9 mouse cellular contexts compared by ENCODE assay signal in genomic region chr3:108411026-108411753, GRCm38 (mm10). TPM values are rescaled to one million over a fixed set of nuclear protein-coding genes. Genes with fewer than 3 reads are reported as not detected.
DNase-seq lines count a peak whose midpoint lies in the region; ATAC-seq and TF ChIP-seq lines count a peak whose summit lies in the region.
"Had no signal": no experiment of that assay in that cellular context is flagged by ENCODE, and none has a peak within 500 bp of the region (broad histone marks: within the 10 kb centered on the region; RNA-seq: fewer than 3 reads in every experiment).

No protein-coding gene starts in this region.

- TF ChIP-seq CTCF in thymus, adult 2 months (IDR thresholded peaks at IDR 0.05; ENCODE audit: borderline replicate concordance, control insufficient read depth, extremely low read depth, insufficient read depth, low read length, poor library complexity): no peak

- no peak overlapping the region for H3K4me2 ChIP-seq in heart, embryonic 12.5 days
- peak overlapping the region; percentile 32 for H3K4me2 ChIP-seq in embryonic facial prominence, embryonic 11.5 days (ENCODE audit: low read depth, low read length)
- H3K4me2 ChIP-seq in intestine, embryonic 16.5 days (ENCODE audit: low read depth, low read length): no peak overlapping the region
- peak overlapping the region; percentile 78 for H3K4me2 ChIP-seq in midbrain, embryonic 14.5 days (ENCODE audit: low read length)

- DNase-seq in heart, embryonic 10.5 days (ENCODE audit: low spot score): no peak
- DNase-seq in embryonic facial prominence, embryonic 11.5 days (ENCODE audit: low spot score): no peak
- no peak for DNase-seq in midbrain, embryonic 14.5 days
- no peak for DNase-seq in adrenal gland, adult (ENCODE audit: inconsistent age in 2 of 2, low spot score in 1 of 2)
- no peak for DNase-seq in left cerebral cortex, adult 9 months (ENCODE audit: low spot score in 2 of 2)
- no peak for DNase-seq in thymus, adult 2 months

- peaks cover 53% of the 10 kb centered on the region for H3K27me3 ChIP-seq in heart, embryonic 10.5 days (ENCODE audit: insufficient read depth, poor library complexity, severe bottlenecking)
- peaks cover 31% of the 10 kb centered on the region for H3K27me3 ChIP-seq in heart, embryonic 12.5 days (replicated peaks)
- no peaks in the 10 kb centered on the region for H3K27me3 ChIP-seq in embryonic facial prominence, embryonic 11.5 days (ENCODE audit: control insufficient read depth, insufficient read depth, low read length)
- H3K27me3 ChIP-seq in intestine, embryonic 16.5 days (replicated peaks; ENCODE audit: control insufficient read depth, insufficient read depth, low read length): no peaks in the 10 kb centered on the region
- no peaks in the 10 kb centered on the region for H3K27me3 ChIP-seq in midbrain, embryonic 14.5 days (ENCODE audit: control insufficient read depth, insufficient read depth, low read length)
- no peaks in the 10 kb centered on the region for H3K27me3 ChIP-seq in thymus, adult 2 months (ENCODE audit: control insufficient read depth, insufficient read depth, low read length)

- H3K4me1 ChIP-seq in heart, embryonic 10.5 days: peaks cover 36% of the 10 kb centered on the region
- H3K4me1 ChIP-seq in heart, embryonic 12.5 days (replicated peaks): peaks cover 8% of the 10 kb centered on the region; the same call in 1 of the 2 replicates
- peaks cover 5% of the 10 kb centered on the region; the same call in 1 of the 2 replicates for H3K4me1 ChIP-seq in embryonic facial prominence, embryonic 11.5 days (ENCODE audit: control insufficient read depth, insufficient read depth, low read length)
- peaks cover 4% of the 10 kb centered on the region; the same call in 1 of the 2 replicates for H3K4me1 ChIP-seq in intestine, embryonic 16.5 days (ENCODE audit: control insufficient read depth, insufficient read depth, low read length)
- H3K4me1 ChIP-seq in midbrain, embryonic 14.5 days (ENCODE audit: control insufficient read depth, insufficient read depth, low read length): peaks cover 51% of the 10 kb centered on the region
- H3K4me1 ChIP-seq in thymus, adult 2 months (replicated peaks; ENCODE audit: control insufficient read depth, insufficient read depth, low read length): peaks cover 6% of the 10 kb centered on the region

- TF ChIP-seq POLR2A in thymus, adult 2 months (IDR thresholded peaks at IDR 0.05; ENCODE audit: control insufficient read depth, extremely low read depth, insufficient read depth, low read length, poor library complexity): no peak

- H3K27ac ChIP-seq in heart, embryonic 10.5 days: peak overlapping the region; percentile 65
- no peak overlapping the region for H3K27ac ChIP-seq in heart, embryonic 12.5 days (ENCODE audit: poor library complexity, severe bottlenecking)
- peak overlapping the region; percentile 42 for H3K27ac ChIP-seq in embryonic facial prominence, embryonic 11.5 days (replicated peaks; ENCODE audit: low read depth, low read length)
- H3K27ac ChIP-seq in intestine, embryonic 16.5 days (ENCODE audit: low read length): 0 out of 2 replicates have a peak overlapping the region, but pooled peaks have one; percentile 10
- peak overlapping the region; percentile 97 for H3K27ac ChIP-seq in midbrain, embryonic 14.5 days (replicated peaks; ENCODE audit: low read depth, low read length)
- H3K27ac ChIP-seq in thymus, adult 2 months (ENCODE audit: control insufficient read depth, insufficient read depth, low read length): no peak overlapping the region

- H3K9ac ChIP-seq in heart, embryonic 12.5 days: no peak overlapping the region
- peak overlapping the region; percentile 53 for H3K9ac ChIP-seq in embryonic facial prominence, embryonic 11.5 days (replicated peaks; ENCODE audit: low read length)
- peak overlapping the region; percentile 12 for H3K9ac ChIP-seq in intestine, embryonic 16.5 days (ENCODE audit: low read depth, low read length)
- peak overlapping the region; percentile 75 for H3K9ac ChIP-seq in midbrain, embryonic 14.5 days (replicated peaks; ENCODE audit: low read length)

- H3K9me3 ChIP-seq in heart, embryonic 10.5 days: no peaks in the 10 kb centered on the region
- H3K9me3 ChIP-seq in heart, embryonic 12.5 days (replicated peaks): peaks cover 21% of the 10 kb centered on the region
- peaks cover 3% of the 10 kb centered on the region; the same call in 1 of the 2 replicates for H3K9me3 ChIP-seq in embryonic facial prominence, embryonic 11.5 days (replicated peaks; ENCODE audit: control insufficient read depth, low read length)
- H3K9me3 ChIP-seq in intestine, embryonic 16.5 days (ENCODE audit: control insufficient read depth, low read length): peaks cover 12% of the 10 kb centered on the region
- H3K9me3 ChIP-seq in midbrain, embryonic 14.5 days (ENCODE audit: control insufficient read depth, low read length): peaks cover 9% of the 10 kb centered on the region

- no peak for ATAC-seq in heart, embryonic 12.5 days (ENCODE audit: insufficient number of reproducible peaks, low FRiP score)
- ATAC-seq in embryonic facial prominence, embryonic 11.5 days (replicated peaks; ENCODE audit: insufficient number of reproducible peaks, low FRiP score, low TSS enrichment, low read depth): no peak
- ATAC-seq in intestine, embryonic 16.5 days: no peak
- ATAC-seq in midbrain, embryonic 14.5 days (ENCODE audit: low FRiP score, low TSS enrichment): peak; percentile 0; the same call in 1 of the 2 replicates

- H3K4me3 ChIP-seq in heart, embryonic 10.5 days: no peak overlapping the region
- H3K4me3 ChIP-seq in heart, embryonic 12.5 days: no peak overlapping the region
- no peak overlapping the region for H3K4me3 ChIP-seq in embryonic facial prominence, embryonic 11.5 days (ENCODE audit: low read depth, low read length)
- no peak overlapping the region for H3K4me3 ChIP-seq in intestine, embryonic 16.5 days (ENCODE audit: low read length)
- peak overlapping the region; percentile 38 for H3K4me3 ChIP-seq in midbrain, embryonic 14.5 days (replicated peaks; ENCODE audit: low read depth, low read length)
- no peak overlapping the region for H3K4me3 ChIP-seq in thymus, adult 2 months (ENCODE audit: control insufficient read depth, insufficient read depth, low read length)

- peaks cover 20% of the 10 kb centered on the region for H3K36me3 ChIP-seq in heart, embryonic 10.5 days
- peaks cover 19% of the 10 kb centered on the region for H3K36me3 ChIP-seq in heart, embryonic 12.5 days
- peaks cover 4% of the 10 kb centered on the region for H3K36me3 ChIP-seq in embryonic facial prominence, embryonic 11.5 days (replicated peaks; ENCODE audit: control insufficient read depth, insufficient read depth, low read depth, low read length)
- peaks cover 7% of the 10 kb centered on the region for H3K36me3 ChIP-seq in intestine, embryonic 16.5 days (ENCODE audit: control insufficient read depth, insufficient read depth, low read length)
- peaks cover 49% of the 10 kb centered on the region for H3K36me3 ChIP-seq in midbrain, embryonic 14.5 days (ENCODE audit: control insufficient read depth, insufficient read depth, low read length)
- H3K36me3 ChIP-seq in thymus, adult 2 months (ENCODE audit: control insufficient read depth, insufficient read depth, low read length): no peaks in the 10 kb centered on the region

- 52% methylated on average over 5 of the region's 5 CpGs for WGBS in heart, embryonic 10.5 days
- 63% methylated on average over 5 of the region's 5 CpGs for WGBS in heart, embryonic 12.5 days
- WGBS in embryonic facial prominence, embryonic 11.5 days: 33% methylated on average over 5 of the region's 5 CpGs
- WGBS in intestine, embryonic 16.5 days: 55% methylated on average over 5 of the region's 5 CpGs
- 7% methylated on average over 5 of the region's 5 CpGs for WGBS in midbrain, embryonic 14.5 days
- WGBS in thymus, adult 2 months: 91% methylated on average over 5 of the region's 5 CpGs

RNA-seq across cellular contexts. Expression of gene Celsr2, which starts 4.2 kb away (rescaled TPM):
- polyA plus RNA-seq in heart, embryonic 10.5 days (2016; fragmentation: Nextera tagmentation; extraction: Ambion mirVana): 2.7 and 2.8 TPM in 2 replicates
- 2.3 and 3.6 TPM in 2 replicates for polyA plus RNA-seq in heart, embryonic 12.5 days (2016; fragmentation: Nextera tagmentation; extraction: Ambion mirVana)
- polyA plus RNA-seq in embryonic facial prominence, embryonic 11.5 days (2014; fragmentation: Nextera tagmentation; extraction: Ambion mirVana): 12.4 and 13.5 TPM in 2 replicates
- polyA plus RNA-seq in intestine, embryonic 16.5 days (2015; fragmentation: Nextera tagmentation; extraction: Ambion mirVana): 2.6 and 3.0 TPM in 2 replicates
- polyA plus RNA-seq in midbrain, embryonic 14.5 days (2014; fragmentation: Nextera tagmentation; extraction: Ambion mirVana): 49.5 and 59.4 TPM in 2 replicates
- 28.2 and 37.6 TPM in 2 replicates for polyA plus RNA-seq in thymus, adult 2 months (2012; rRNA removed)

RNA-seq across cellular contexts. Expression of gene Psrc1, which starts 27.6 kb away (rescaled TPM):
- 44.0 and 57.6 TPM in 2 replicates for polyA plus RNA-seq in heart, embryonic 10.5 days (2016; fragmentation: Nextera tagmentation; extraction: Ambion mirVana)
- 26.4 and 27.3 TPM in 2 replicates for polyA plus RNA-seq in heart, embryonic 12.5 days (2016; fragmentation: Nextera tagmentation; extraction: Ambion mirVana)
- polyA plus RNA-seq in embryonic facial prominence, embryonic 11.5 days (2014; fragmentation: Nextera tagmentation; extraction: Ambion mirVana): 71.5 and 81.7 TPM in 2 replicates
- 22.1 and 26.1 TPM in 2 replicates for polyA plus RNA-seq in intestine, embryonic 16.5 days (2015; fragmentation: Nextera tagmentation; extraction: Ambion mirVana)
- 7.4 and 12.4 TPM in 2 replicates for polyA plus RNA-seq in midbrain, embryonic 14.5 days (2014; fragmentation: Nextera tagmentation; extraction: Ambion mirVana)
- polyA plus RNA-seq in thymus, adult 2 months (2012; rRNA removed): 27.9 and 29.9 TPM in 2 replicates

RNA-seq across cellular contexts. Expression of gene Sars, which starts 33.8 kb away (rescaled TPM):
- 106 and 130 TPM in 2 replicates for polyA plus RNA-seq in heart, embryonic 10.5 days (2016; fragmentation: Nextera tagmentation; extraction: Ambion mirVana)
- polyA plus RNA-seq in heart, embryonic 12.5 days (2016; fragmentation: Nextera tagmentation; extraction: Ambion mirVana): 95.8 and 98.1 TPM in 2 replicates
- polyA plus RNA-seq in embryonic facial prominence, embryonic 11.5 days (2014; fragmentation: Nextera tagmentation; extraction: Ambion mirVana): 153 TPM in 2 replicates
- 166 and 168 TPM in 2 replicates for polyA plus RNA-seq in intestine, embryonic 16.5 days (2015; fragmentation: Nextera tagmentation; extraction: Ambion mirVana)
- polyA plus RNA-seq in midbrain, embryonic 14.5 days (2014; fragmentation: Nextera tagmentation; extraction: Ambion mirVana): 205 and 217 TPM in 2 replicates
- 45.7 and 46.5 TPM in 2 replicates for polyA plus RNA-seq in thymus, adult 2 months (2012; rRNA removed)

RNA-seq across cellular contexts. Expression of gene Mybphl, which starts 46.5 kb away (rescaled TPM):
- polyA plus RNA-seq in heart, embryonic 10.5 days (2016; fragmentation: Nextera tagmentation; extraction: Ambion mirVana): 60.0 and 65.8 TPM in 2 replicates
- polyA plus RNA-seq in heart, embryonic 12.5 days (2016; fragmentation: Nextera tagmentation; extraction: Ambion mirVana): 35.1 and 39.8 TPM in 2 replicates
- polyA plus RNA-seq in embryonic facial prominence, embryonic 11.5 days (2014; fragmentation: Nextera tagmentation; extraction: Ambion mirVana): 0.32 TPM in 1 of 2 replicates, not detected in the other
- not detected in 2 replicates for polyA plus RNA-seq in intestine, embryonic 16.5 days (2015; fragmentation: Nextera tagmentation; extraction: Ambion mirVana)
- polyA plus RNA-seq in midbrain, embryonic 14.5 days (2014; fragmentation: Nextera tagmentation; extraction: Ambion mirVana): not detected in 2 replicates
- polyA plus RNA-seq in thymus, adult 2 months (2012; rRNA removed): 8.3 and 16.6 TPM in 2 replicates
- polyA plus RNA-seq: limb, embryonic 11.5 days had no signal

Comparison
In these comparisons a context has a peak if more than half of its experiments do, and no peak if none do; other contexts are left out.
1. H3K27ac ChIP-seq: peak in heart, embryonic 10.5 days (single experiment), embryonic facial prominence, embryonic 11.5 days (single experiment), intestine, embryonic 16.5 days (single experiment) and midbrain, embryonic 14.5 days (single experiment); none in heart, embryonic 12.5 days (single experiment) and thymus, adult 2 months (single experiment).
2. H3K4me2 ChIP-seq: peak in embryonic facial prominence, embryonic 11.5 days (single experiment) and midbrain, embryonic 14.5 days (single experiment); none in heart, embryonic 12.5 days (single experiment) and intestine, embryonic 16.5 days (single experiment).